Mouse (Mus musculus) erythroid progenitor cell, adult 5-6 weeks (primary cell): ENCODE data around the gene Ece1. TPM values are rescaled to one million over a fixed set of nuclear protein-coding genes. Genes with fewer than 3 reads are reported as not detected.
"Not testable (repeated sequence)": the region's sequence is repeated elsewhere in the genome, so short reads cannot be mapped to it uniquely, and the experiment has no call there.

ENCODE experiments used
- ATAC-seq: replicated peaks from 2 replicates; pipeline ENCODE4 v1.8.0; 2016; ENCODE audit warnings: moderate number of reproducible peaks, mild to moderate bottlenecking, moderate TSS enrichment, inconsistent platforms; ENCODE audit not compliant: poor library complexity, low FRiP score, severe bottlenecking
- total RNA-seq, 2 experiments: library from RNA; stranded (forward) in 1 of 2; stranded (reverse) in 1 of 2; fragments of 150-400 nt in 1 of 2; fragments of 186-747, 209-891 nt in 1 of 2; gene quantifications; 2 replicates each; pipeline versions ENCODE4 v1.2.3 to v1.2.4; 2015 to 2017; ENCODE audit warnings: low replicate concordance in 2 of 2

Ece1 gene
- total RNA-seq (2015; ENCODE audit: low replicate concordance) (1.7 and 2.5 TPM in 2 replicates), total RNA-seq (2017; ENCODE audit: low replicate concordance) (0.51 and 0.83 TPM in 2 replicates)

GRCm38 (mm10) chr4:137862019-137862418 lies at the start of gene Ece1:
TSS of gene Ece1 (plus strand) at chr4:137862237.
- peak; percentile 72 for ATAC-seq

- no peak for ATAC-seq
Observed at GRCm38 (mm10) chr4:137812946-137813708, 48.9 kb upstream of the Ece1 start.

GRCm38 (mm10) chr4:137814140-137814539 lies 47.9 kb upstream of the Ece1 start:
- no peak for ATAC-seq

GRCm38 (mm10) chr4:137815473-137815872 lies 46.6 kb upstream of the Ece1 start:
- ATAC-seq = no peak

GRCm38 (mm10) chr4:137816216-137816615 lies 45.8 kb upstream of the Ece1 start:
- ATAC-seq = no peak

- no peak for ATAC-seq
Observed at GRCm38 (mm10) chr4:137818341-137818740, 43.7 kb upstream of the Ece1 start.

- ATAC-seq = no peak
Observed at GRCm38 (mm10) chr4:137819487-137819886, 42.5 kb upstream of the Ece1 start.

GRCm38 (mm10) chr4:137820721-137821120 lies 41.3 kb upstream of the Ece1 start:
- no peak for ATAC-seq

- ATAC-seq = no peak
Observed at GRCm38 (mm10) chr4:137822537-137822936, 39.5 kb upstream of the Ece1 start.

GRCm38 (mm10) chr4:137823542-137823941 lies 38.5 kb upstream of the Ece1 start:
- no peak for ATAC-seq

- no peak for ATAC-seq
Observed at GRCm38 (mm10) chr4:137824881-137825280, 37.2 kb upstream of the Ece1 start.

- ATAC-seq = no peak
Observed at GRCm38 (mm10) chr4:137830380-137830779, 31.7 kb upstream of the Ece1 start.

GRCm38 (mm10) chr4:137831598-137831997 lies 30.4 kb upstream of the Ece1 start:
- ATAC-seq = no peak

GRCm38 (mm10) chr4:137835624-137836337 lies 26.3 kb upstream of the Ece1 start:
- ATAC-seq = no peak; the same call in 1 of the 2 replicates

- no peak for ATAC-seq
Observed at GRCm38 (mm10) chr4:137836741-137837140, 25.3 kb upstream of the Ece1 start.

GRCm38 (mm10) chr4:137837792-137838191 lies 24.2 kb upstream of the Ece1 start:
- no peak for ATAC-seq

GRCm38 (mm10) chr4:137838791-137839190 lies 23.2 kb upstream of the Ece1 start:
- no peak for ATAC-seq

GRCm38 (mm10) chr4:137839452-137839851 lies 22.6 kb upstream of the Ece1 start:
- ATAC-seq = no peak

- ATAC-seq = no peak
Observed at GRCm38 (mm10) chr4:137844656-137845055, 17.4 kb upstream of the Ece1 start.

- ATAC-seq = not testable (repeated sequence)
Observed at GRCm38 (mm10) chr4:137847651-137848050, 14.4 kb upstream of the Ece1 start.

GRCm38 (mm10) chr4:137850161-137850560 lies 11.9 kb upstream of the Ece1 start:
- no peak for ATAC-seq
